Mouse (Mus musculus): ENCODE measurements around the gene Prpf4.
A peak's percentile ranks its signal among the peaks of the same experiment; 100 is the strongest.

The Prpf4 gene

GRCm38 (mm10) chr4:62389592-62390512 lies 18.7 kb upstream of the Prpf4 start:
- no peak for DNase-seq (ENCODE audit: low spot score)

GRCm38 (mm10) chr4:62391892-62392291 lies 16.7 kb upstream of the Prpf4 start:
- DNase-seq (ENCODE audit: low spot score) = no peak

GRCm38 (mm10) chr4:62393459-62393858 lies 15.1 kb upstream of the Prpf4 start:
- DNase-seq (ENCODE audit: low spot score) = no peak

GRCm38 (mm10) chr4:62395806-62396205 lies 12.8 kb upstream of the Prpf4 start:
- no peak for DNase-seq (ENCODE audit: low spot score)

GRCm38 (mm10) chr4:62397616-62398365 lies 10.8 kb upstream of the Prpf4 start:
- DNase-seq (ENCODE audit: low spot score) = peak; percentile 45

GRCm38 (mm10) chr4:62398956-62399355 lies 9.6 kb upstream of the Prpf4 start:
- peak; percentile 24 for DNase-seq (ENCODE audit: low spot score)

GRCm38 (mm10) chr4:62406133-62406532 lies 2.5 kb upstream of the Prpf4 start:
- no peak for DNase-seq (ENCODE audit: low spot score)

- DNase-seq (ENCODE audit: low spot score) = peak; percentile 60
These were observed 641 bp upstream of the Prpf4 start for GRCm38 (mm10) chr4:62407730-62408582.

GRCm38 (mm10) chr4:62409615-62410014 lies 1.0 kb downstream of the Prpf4 start:
- DNase-seq (ENCODE audit: low spot score) = no peak

GRCm38 (mm10) chr4:62410325-62410724 lies 1.7 kb downstream of the Prpf4 start:
- no peak for DNase-seq (ENCODE audit: low spot score)

- no peak for DNase-seq (ENCODE audit: low spot score)
These were observed 3.0 kb downstream of the Prpf4 start for GRCm38 (mm10) chr4:62411606-62412005.

GRCm38 (mm10) chr4:62418448-62418847 lies 9.9 kb downstream of the Prpf4 start:
- DNase-seq (ENCODE audit: low spot score) = peak; percentile 23

- no peak for DNase-seq (ENCODE audit: low spot score)
These were observed 10.5 kb downstream of the Prpf4 start for GRCm38 (mm10) chr4:62419091-62419490.

- DNase-seq (ENCODE audit: low spot score) = no peak
These were observed 17.3 kb downstream of the Prpf4 start for GRCm38 (mm10) chr4:62425891-62426290.

GRCm38 (mm10) chr4:62427978-62428758 lies 19.6 kb downstream of the Prpf4 start:
- DNase-seq (ENCODE audit: low spot score) = no peak

- DNase-seq (ENCODE audit: low spot score) = no peak
These were observed 21.0 kb downstream of the Prpf4 start for GRCm38 (mm10) chr4:62429616-62430015.

- no peak for DNase-seq (ENCODE audit: low spot score)
These were observed 22.1 kb downstream of the Prpf4 start for GRCm38 (mm10) chr4:62430678-62431077.

GRCm38 (mm10) chr4:62431522-62431921 lies 22.9 kb downstream of the Prpf4 start:
- DNase-seq (ENCODE audit: low spot score) = no peak

GRCm38 (mm10) chr4:62433939-62434870 lies 25.6 kb downstream of the Prpf4 start:
- DNase-seq (ENCODE audit: low spot score) = no peak

- DNase-seq (ENCODE audit: low spot score) = no peak
These were observed 26.5 kb downstream of the Prpf4 start, which contains the start of gene Rnf183 for GRCm38 (mm10) chr4:62435081-62435480. TSS of gene Rnf183 (minus strand) at chr4:62435252.
